Mouse (Mus musculus) megakaryocyte, embryonic 14.5 days (primary cell): Measurements from ENCODE around the gene Ubr3. TPM values are rescaled to one million over a fixed set of nuclear protein-coding genes. Genes with fewer than 3 reads are reported as not detected.
A peak's percentile ranks its signal among the peaks of the same experiment; 100 is the strongest.
"Not testable (repeated sequence)": the region's sequence is repeated elsewhere in the genome, so short reads cannot be mapped to it uniquely, and the experiment has no call there.

Experiments
- H3K27me3 ChIP-seq: replicated peaks from 2 replicates; pipeline ENCODE3; 2012; ENCODE audit warnings: inconsistent platforms
- H3K36me3 ChIP-seq: replicated peaks from 2 replicates; pipeline ENCODE3; 2012; ENCODE audit warnings: low read length, inconsistent platforms, mixed read lengths
- H3K4me1 ChIP-seq: 2 replicates; pipeline ENCODE4 v1.6.1; 2012; ENCODE audit warnings: inconsistent platforms
- H3K4me3 ChIP-seq: replicated peaks from 2 replicates; pipeline ENCODE3; 2012; ENCODE audit warnings: moderate library complexity, mild to moderate bottlenecking, inconsistent platforms
- H3K9me3 ChIP-seq: 2 replicates; pipeline ENCODE4 v1.6.1; 2012; ENCODE audit warnings: inconsistent platforms
- FLI1 ChIP-seq: IDR thresholded peaks from 2 replicates; pipeline ENCODE4 v1.6.1; 2012; ENCODE audit warnings: low read length, inconsistent platforms, mixed read lengths
- GATA1 ChIP-seq: IDR thresholded peaks from 3 replicates; pipeline ENCODE4 v1.6.1; 2012; ENCODE audit warnings: mixed read lengths, low read length, inconsistent platforms, borderline replicate concordance
- polyA plus RNA-seq: library from polyadenylated mRNA; stranded (reverse); fragments of >175 nt; gene quantifications from 2 replicates; pipeline ENCODE4 v1.2.3, GENCODE M21; 2012; ENCODE audit warnings: low replicate concordance; ENCODE audit not compliant: insufficient read depth

Ubr3 gene
- polyA plus RNA-seq, 1 experiment: 2.5 TPM

DNA sequence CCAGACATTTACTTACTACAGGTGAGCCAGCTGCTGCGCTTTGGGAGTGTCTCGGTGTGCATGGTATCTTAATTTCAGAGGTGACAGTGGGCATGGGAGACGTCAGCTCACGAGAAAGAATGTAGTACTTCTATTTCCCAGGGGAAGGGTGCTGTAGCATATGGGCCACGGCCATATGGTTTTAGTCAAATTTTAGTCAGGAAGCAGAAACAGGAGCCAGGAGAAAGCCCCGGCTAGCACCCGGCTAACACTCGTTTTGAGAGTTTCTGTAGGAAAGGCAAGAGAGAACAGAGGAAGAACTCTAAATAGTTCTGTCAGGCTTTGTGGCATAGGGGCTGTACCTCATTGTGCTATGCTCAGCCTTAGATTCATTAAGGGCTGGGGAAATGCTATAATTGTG lies 55.8 kb downstream of the Ubr3 start:
- Histone ChIP-seq H3K4me3 (no peak overlapping the region), H3K27me3 (no peaks in the 10 kb centered on the region), H3K9me3 (no peaks in the 10 kb centered on the region), H3K36me3 (peaks cover 83% of the 10 kb centered on the region), H3K4me1 (0 out of 2 replicates have a peak, but pooled peaks cover 3% of the 10 kb centered on the region)
- no peak for TF ChIP-seq GATA1
- TF ChIP-seq FLI1: no peak

DNA sequence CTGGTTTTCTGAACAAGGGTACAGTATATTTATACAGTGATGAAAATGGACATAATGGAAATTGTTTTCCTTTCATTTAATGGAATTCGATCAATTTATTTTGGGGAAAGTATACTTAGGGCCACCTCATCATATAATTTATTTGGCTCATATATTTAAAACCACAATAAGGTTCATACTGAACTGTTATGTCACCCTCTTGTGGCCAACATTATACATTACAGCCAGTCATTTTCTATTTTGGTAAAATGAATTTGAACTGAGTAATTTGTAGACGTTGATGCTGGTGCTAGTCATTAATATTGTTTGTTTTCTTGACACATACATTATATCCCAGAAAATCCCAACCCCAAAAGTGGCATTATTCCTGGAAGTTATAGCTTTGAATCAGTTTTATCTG lies 58.6 kb downstream of the Ubr3 start:
- TF ChIP-seq GATA1 (no peak), FLI1 (no peak)
- no peaks in the 10 kb centered on the region for H3K27me3 ChIP-seq
- no peak overlapping the region for H3K4me3 ChIP-seq
- 0 out of 2 replicates have a peak, but pooled peaks cover 3% of the 10 kb centered on the region for H3K4me1 ChIP-seq
- H3K9me3 ChIP-seq: no peaks in the 10 kb centered on the region
- H3K36me3 ChIP-seq: peaks cover 77% of the 10 kb centered on the region

DNA sequence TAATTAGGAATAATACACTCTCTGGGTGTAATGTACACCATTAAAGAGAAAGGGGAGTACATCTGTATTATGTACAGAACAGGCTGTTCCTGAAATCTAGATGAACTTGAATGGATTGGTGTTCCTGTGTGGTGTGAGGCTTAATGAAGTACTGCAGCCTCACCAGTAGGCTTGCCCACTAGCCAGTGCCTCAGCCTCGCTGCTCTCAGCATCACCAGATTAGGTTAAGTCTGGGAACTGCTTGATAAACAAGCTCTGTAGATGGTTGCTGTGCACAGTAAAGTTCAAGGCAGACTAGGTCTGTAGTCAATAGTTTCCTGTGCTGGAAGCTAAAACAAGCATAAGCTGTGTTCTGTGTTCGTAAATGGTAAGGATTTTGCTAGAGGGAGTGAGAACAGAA lies 60.6 kb downstream of the Ubr3 start:
- H3K4me3 ChIP-seq: no peak overlapping the region
- TF ChIP-seq GATA1: no peak
- no peak for TF ChIP-seq FLI1
- no peaks in the 10 kb centered on the region for H3K27me3 ChIP-seq
- peaks cover 8% of the 10 kb centered on the region; the same call in 1 of the 2 replicates for H3K4me1 ChIP-seq
- peaks cover 77% of the 10 kb centered on the region for H3K36me3 ChIP-seq
- no peaks in the 10 kb centered on the region for H3K9me3 ChIP-seq

DNA sequence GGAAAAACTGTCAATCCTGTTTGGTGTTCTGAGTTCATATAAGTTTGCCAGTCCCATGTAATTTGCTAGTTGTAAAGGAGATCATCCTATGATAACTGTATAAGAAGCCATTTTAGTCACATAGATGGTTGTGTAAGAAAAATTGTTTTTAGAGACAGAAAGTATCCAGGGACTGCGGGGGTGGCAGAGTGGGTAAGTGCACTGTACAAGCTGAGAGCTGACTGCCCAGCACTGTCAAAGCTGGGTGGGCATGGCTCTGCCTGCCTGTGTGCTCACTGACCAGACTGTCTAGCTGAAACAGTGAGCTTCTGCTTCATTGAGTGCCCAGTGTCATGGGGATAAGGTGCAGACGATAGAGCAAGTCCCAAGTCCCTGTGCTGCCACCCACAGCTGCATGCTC lies 77.8 kb downstream of the Ubr3 start:
- TF ChIP-seq FLI1: no peak
- TF ChIP-seq GATA1: no peak
- H3K27me3 ChIP-seq: no peaks in the 10 kb centered on the region
- peaks cover 4% of the 10 kb centered on the region for H3K4me1 ChIP-seq
- no peaks in the 10 kb centered on the region for H3K9me3 ChIP-seq
- peaks cover 77% of the 10 kb centered on the region for H3K36me3 ChIP-seq
- no peak overlapping the region for H3K4me3 ChIP-seq

DNA sequence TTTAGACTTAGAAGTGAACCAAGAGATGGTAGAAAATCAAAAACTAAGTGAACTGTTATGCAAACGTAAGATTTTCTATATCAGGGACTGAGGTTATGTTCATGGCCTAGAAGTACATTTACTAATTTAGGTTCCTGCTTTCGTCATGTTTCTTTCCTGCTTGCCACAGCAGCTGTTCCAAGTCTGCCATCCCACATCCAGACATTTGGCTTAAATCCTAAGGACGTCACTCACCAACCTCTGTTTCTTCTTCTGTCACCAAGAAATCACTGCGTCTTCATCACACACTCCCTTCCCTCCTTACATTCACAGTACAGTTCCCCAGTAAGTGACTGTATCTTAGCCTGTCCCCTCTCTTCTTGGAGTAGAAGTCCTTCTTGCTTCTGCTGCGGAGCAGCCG lies 92.2 kb downstream of the Ubr3 start:
- Histone ChIP-seq H3K4me3 (no peak overlapping the region), H3K36me3 (peaks cover 84% of the 10 kb centered on the region), H3K4me1 (peaks cover 9% of the 10 kb centered on the region), H3K9me3 (no peaks in the 10 kb centered on the region), H3K27me3 (no peaks in the 10 kb centered on the region)
- TF ChIP-seq GATA1: no peak
- no peak for TF ChIP-seq FLI1

DNA sequence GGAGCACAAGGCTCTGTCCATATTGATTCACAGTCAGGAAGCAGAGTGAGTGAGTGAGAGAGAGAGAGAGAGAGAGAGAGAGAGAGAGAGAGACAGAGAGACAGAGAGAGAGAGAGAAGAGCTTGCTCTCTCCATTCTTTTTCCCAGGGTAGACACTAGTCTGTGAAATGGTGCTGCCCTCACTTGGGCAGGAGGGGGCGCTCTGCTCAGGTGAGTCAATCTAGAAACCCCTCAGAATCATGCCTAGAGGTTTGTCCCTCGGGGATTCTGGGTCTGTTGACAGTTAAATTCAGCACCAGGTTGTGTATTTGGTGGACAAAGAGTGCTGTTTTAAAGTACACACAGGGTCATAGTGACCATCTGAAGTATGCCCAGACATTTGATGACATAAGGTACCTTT lies 93.6 kb downstream of the Ubr3 start:
- Histone ChIP-seq H3K9me3 (no peaks in the 10 kb centered on the region), H3K27me3 (no peaks in the 10 kb centered on the region), H3K36me3 (peaks cover 76% of the 10 kb centered on the region), H3K4me1 (peaks cover 23% of the 10 kb centered on the region), H3K4me3 (no peak overlapping the region)
- TF ChIP-seq GATA1 (no peak), FLI1 (no peak)

DNA sequence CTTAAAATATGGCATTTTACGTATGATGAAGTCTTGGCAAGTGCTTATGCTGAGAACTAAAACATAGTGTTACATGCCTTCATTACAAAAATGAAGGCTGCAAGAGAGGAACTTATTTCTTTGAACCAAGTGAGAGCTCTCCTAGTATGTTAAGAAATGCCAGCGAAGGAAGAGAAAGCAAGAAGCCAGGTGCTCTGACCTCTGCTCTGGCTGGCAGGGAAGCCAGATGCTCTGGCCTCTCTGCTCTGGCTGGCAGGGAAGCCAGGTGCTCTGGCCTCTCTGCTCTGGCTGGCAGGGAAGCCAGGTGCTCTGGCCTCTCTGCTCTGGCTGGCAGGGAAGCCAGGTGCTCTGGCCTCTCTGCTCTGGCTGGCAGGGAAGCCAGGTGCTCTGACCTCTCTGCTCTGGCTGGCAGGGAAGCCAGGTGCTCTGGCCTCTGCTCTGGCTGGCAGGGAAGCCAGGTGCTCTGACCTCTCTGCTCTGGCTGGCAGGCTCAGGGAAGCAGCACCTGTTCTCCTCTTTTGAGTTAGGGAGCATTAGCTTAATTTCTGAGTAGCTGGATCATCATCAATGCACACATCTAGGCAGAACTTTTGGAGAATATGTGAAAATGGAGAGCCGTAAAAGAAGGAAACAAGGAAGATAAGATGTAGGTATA lies 97.2 kb downstream of the Ubr3 start:
- H3K27me3 ChIP-seq, H3K9me3 ChIP-seq: not testable (repeated sequence)
- H3K4me1 ChIP-seq: peaks cover 46% of the 10 kb centered on the region
- peaks cover 64% of the 10 kb centered on the region for H3K36me3 ChIP-seq
- peak overlapping the region; percentile 47 for H3K4me3 ChIP-seq

DNA sequence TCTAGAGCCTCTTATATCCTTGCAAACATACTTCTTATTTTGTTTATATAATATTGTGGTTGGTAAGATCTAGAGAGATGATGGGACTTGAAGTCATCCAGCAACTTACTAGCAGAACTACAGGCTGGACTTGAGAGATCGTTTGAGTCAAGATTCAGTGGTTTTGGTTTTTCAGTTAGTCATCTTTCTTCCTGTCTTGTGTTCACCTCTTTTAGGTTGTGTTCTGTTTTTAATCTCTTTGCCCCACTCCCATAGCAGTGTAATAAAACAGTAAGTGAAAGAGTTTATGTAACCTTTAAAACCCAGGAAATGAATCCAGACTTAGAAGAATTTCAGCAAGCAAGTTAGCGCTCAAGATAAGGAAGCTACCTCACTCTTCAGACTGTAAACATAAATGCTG lies 97.7 kb downstream of the Ubr3 start:
- Histone ChIP-seq H3K36me3 (peaks cover 59% of the 10 kb centered on the region), H3K4me3 (no peak overlapping the region), H3K27me3 (no peaks in the 10 kb centered on the region), H3K4me1 (peaks cover 52% of the 10 kb centered on the region), H3K9me3 (no peaks in the 10 kb centered on the region)
- TF ChIP-seq GATA1 (no peak; the same call in 2 of the 3 replicates), FLI1 (no peak)

DNA sequence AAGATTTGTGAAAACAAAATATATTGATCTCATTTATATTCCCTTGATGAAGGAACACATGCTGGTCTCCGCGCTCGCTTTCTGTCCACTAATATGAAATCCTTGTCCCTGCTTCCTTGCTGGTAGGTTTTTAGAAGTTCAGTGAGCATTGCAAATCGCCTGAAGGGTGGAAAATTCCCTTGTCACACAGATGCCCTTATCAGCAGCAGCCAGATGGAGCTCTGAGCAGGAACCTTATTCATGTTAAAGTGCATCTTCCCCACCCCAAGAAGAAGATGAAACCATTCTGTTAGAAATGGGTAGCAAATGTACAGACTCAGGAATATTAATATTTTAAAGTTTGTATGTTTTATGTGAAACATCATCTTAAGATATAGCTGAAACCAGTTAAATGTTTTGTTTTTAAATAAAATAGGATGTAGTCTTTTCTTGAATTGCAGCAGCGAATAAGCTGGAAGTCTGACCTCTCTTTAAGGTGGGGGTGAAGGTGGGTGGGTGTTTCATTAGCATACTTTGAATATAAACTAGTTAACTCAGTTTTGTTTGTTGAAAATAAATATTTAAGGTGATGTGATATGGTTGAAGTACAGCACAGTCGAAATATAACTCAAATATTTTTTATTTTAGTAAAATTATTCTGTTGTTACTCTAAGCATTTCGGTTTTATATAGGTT lies 102.2 kb downstream of the Ubr3 start:
- Histone ChIP-seq H3K9me3 (no peaks in the 10 kb centered on the region), H3K4me1 (peaks cover 44% of the 10 kb centered on the region), H3K27me3 (no peaks in the 10 kb centered on the region), H3K36me3 (peaks cover 59% of the 10 kb centered on the region), H3K4me3 (peak overlapping the region; percentile 38)
- TF ChIP-seq GATA1 (peak; percentile 62; the same call in 1 of the 3 replicates), FLI1 (no peak)

DNA sequence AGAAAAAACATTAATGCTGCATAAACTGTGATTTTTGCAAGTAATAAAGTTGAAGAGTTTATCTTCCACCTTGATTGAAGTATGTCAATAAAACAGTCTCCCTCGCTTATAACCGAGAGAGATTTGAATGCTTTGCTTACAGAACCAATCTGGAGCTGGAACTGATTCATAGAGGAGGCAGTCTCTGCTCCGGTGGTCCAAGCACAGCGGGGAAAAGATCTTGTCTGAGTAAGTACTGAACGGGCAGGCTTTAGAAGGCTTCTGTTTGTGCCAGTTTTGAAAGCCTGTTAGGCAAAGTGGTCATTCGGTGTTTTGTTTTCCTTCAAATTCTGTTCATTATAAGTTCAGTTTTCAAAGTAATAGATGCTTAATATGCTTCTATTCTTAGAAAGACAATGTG lies 103.3 kb downstream of the Ubr3 start:
- H3K4me3 ChIP-seq: no peak overlapping the region
- TF ChIP-seq GATA1 (no peak), FLI1 (no peak)
- peaks cover 67% of the 10 kb centered on the region for H3K36me3 ChIP-seq
- peaks cover 41% of the 10 kb centered on the region for H3K4me1 ChIP-seq
- no peaks in the 10 kb centered on the region for H3K27me3 ChIP-seq
- no peaks in the 10 kb centered on the region for H3K9me3 ChIP-seq
